Mouse (Mus musculus) kidney, adult 8-10 months (tissue): ENCODE measurements around the gene Cacna1a.
"Not testable (repeated sequence)": the region's sequence is repeated elsewhere in the genome, so short reads cannot be mapped to it uniquely, and the experiment has no call there.

Experiments
- DNase-seq, 2 experiments: peaks; one replicate each; pipeline ENCODE4 v3.0.0; 2022

Cacna1a gene

DNA sequence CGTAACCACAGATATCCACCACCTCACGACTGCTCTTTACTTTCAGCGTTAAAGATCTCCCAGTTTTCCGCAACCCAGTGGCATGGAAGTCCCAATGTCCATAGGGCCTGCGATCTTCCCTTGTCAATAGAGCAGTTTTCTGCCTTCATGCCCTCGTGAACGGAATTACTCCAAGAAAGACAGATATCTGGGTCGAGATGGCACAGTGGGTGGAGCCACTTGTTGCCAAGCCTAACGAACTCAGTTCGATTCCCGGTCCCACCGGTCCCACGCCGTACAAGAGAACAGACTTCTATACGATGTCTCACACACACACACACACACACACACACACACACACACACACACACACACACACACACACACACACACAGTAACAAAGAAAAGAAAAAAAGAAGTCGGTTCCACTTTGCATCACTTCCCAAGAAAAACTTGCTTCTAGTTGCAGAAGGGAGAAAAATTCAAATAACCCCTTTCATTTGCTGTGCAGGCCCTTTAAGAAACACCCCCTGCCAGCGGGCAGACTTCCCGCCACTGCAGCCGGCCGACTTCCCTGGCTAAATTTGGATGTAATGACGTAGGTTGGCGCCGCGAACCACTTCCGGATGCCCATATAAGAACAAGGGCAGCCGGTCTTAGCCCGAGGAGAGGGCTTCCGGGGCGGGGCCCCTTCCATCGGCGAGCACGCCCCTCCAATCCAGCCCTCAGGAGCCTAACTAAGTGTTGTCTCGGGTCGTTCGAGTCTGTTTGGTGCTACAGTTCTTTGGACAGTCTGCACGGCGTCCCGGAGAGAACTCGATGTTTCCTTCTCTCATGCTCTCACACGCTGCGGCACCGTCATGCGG, 275.5 kb downstream of the Cacna1a start:
- DNase-seq: peak; percentile 98

DNA sequence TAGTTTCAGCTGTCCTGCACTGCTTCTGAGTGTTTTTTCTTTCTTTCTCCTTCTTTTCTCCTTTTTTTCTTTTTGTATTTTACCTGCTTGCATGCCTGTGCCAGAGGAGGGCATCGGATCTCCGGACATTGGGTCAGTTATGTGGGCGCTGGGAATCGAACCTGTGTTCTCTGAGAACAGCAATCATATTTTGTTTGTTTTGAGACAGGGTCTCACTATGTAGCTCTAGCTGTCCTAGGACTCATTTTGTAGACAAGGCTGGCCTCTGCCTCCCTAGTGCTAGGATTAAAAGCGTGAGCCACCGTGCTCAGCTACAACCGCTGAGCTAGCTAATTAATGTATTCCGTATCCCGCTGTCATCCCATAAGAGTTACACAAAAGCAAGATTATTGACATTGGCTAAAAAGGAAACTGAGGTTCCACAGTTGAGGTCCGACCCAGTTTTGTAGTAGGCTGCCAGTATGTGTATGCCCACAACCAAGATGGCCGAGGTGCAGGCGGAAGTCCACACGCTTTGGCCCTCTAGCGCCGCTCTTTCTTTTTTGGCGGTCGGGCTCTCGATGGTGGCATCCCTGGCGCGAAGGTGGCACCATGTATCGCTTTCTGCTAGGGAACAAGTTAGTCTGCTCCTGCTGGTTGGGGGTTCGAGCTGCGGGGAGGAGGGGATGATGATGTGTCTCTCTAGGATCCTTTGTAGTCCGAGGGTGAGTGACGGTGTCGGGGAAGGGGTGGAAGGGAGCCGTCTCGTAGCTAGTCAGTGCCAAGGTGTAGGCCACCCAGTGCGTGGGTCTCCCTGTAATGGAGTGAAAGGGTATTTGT, 276.5 kb downstream of the Cacna1a start:
- peak; percentile 77 to 79 for DNase-seq

DNA sequence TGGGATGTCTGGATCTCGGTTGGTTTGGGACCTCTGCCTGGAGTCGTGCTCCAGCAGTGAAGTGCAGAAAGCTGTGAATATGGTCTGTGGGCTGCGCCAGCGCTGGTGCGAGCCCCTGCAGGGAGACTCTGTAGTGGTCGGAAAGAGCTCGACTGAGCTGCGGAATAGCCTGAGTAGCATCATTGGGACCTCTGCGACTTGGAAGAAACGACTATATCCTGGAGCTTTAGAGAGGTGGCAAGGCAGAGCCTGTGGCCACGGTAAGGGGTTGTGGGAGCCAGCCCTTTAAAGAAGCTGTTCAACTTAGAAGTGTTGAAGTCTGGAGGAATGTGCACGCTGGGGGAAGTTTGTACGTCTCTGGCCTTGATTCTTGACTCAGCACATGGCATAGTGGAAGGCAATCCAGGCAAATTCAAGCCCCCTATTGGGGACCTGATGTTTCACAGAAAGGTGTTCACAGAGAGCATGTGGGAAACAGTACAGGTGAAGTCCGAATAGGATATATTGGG, 277.2 kb downstream of the Cacna1a start:
- no peak for DNase-seq

DNA sequence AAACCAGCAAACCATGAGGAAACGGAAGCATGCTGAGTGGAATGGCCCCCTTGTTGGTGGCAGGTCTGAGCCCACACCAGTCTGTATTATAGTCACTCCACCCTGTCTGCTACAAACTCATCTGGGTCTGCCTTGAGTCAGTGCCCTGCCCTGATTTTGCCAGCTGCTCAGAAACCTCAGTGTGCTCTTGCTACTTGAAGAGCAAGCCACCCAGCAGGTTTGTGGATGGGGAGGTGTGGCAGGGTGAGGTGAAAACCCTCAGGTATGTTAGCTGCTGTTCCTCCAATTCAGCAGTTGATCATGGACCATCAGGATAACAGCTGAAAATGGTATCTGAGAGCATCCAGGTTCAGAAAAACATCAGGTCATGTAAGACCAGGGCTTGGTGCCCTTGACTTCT, 279.8 kb downstream of the Cacna1a start:
- no peak for DNase-seq

DNA sequence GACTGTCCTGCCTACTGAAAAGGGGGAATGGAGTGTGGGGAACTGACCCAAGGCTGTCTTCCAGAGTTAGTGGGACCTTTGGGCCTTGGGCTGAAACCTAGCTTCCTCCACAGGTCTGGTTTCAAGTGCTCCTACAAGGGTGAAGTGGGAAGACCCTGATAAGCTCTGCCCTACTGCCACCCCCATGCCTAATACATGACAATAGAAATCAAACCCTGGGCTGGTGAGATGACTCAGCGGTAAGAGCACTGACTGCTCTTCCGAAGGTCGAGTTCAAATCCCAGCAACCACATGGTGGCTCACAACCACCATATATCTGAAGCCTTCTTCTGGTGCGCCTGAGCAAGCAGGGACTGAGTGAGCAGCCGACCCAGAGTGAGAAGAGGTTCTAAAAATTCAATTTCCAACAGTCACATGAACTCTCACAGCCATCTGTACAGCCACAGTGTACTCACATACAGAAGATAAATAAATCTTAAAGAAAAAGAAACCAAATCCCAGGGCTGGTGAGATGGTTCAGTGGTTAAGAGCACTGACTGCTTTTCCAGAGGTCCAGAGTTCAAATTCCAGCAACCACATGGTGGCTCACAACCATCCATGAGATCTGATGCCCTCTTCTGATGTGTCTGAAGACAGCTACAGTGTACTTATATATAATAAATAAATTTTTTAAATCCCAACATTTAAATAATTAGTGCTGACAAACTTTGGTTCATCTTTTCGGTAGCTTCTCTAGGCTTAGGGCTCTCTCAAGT, 280.7 kb downstream of the Cacna1a start:
- DNase-seq: peak in 1 of 2 experiments; percentile 48

DNA sequence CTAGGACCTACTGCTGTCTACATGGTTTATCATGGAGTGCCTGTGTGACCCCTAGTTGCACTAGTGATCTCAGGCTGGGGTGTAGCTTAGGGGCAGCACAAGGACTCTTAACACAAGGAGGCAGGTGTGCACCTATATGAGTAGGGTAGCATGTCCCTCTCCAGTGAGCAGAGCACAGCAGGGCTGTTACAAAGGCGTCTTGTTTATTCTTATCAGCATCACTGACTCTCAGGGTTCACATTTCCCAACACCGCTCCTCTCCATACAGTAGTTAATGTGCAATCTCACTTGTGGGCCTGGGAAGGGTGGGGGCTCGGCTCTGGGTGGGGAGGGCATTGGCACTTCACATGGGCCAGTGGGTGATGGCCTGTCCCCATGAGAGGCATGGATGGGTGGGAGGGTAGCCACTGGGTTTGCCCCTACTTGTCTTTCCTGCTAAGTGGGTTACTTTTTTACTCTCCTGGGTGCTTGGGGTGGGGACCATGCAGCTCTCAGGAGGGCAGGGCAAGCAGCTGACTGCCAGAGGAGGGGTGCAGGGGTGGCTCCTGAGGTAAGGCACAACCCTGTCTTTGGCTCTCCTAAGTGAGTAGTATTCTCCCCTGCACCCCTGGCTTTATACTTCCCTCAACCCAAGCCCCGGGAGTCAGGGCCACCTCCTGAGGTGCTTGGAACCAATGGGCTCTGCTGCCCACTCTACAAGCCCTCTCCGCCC, 282.2 kb downstream of the Cacna1a start:
- not testable (repeated sequence) for DNase-seq

DNA sequence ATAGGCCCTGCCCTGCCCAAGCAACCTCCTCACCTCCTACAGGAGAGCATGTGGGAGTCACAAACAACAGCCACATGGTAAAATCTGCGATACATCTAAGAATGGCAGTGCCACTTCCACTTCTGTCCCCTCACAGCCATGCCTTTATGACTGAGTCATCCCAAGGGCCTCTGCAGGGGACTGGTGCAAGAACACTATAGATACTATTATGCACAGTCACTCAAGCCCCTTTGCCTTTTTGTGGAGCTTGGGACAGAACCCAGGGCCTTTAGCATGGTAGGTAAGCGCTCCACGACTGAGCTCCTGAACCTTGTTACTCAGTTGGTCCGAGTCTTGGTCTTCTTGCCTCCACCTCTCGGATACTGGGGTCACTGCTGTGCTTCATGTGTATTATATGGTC, 289.1 kb downstream of the Cacna1a start:
- DNase-seq: no peak

DNA sequence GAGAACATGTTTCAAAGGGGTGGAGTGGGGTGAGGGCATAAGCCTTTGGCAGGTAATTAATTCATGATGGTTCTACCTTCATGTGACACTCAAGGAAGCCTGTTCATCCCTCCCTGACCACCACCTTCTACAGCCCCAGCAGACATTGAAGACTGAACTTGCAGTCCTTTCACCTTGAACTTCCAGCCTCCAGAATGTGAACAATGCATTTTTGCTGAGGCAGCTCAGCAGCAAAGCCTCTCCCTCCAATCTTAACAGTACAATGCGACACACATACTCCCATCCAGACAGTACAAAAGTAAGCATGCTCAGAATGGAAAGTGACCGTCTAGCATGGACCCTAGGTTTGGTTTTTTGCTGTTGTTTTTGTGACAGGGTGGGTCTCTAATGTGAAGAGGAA, 293.2 kb downstream of the Cacna1a start:
- DNase-seq: no peak

DNA sequence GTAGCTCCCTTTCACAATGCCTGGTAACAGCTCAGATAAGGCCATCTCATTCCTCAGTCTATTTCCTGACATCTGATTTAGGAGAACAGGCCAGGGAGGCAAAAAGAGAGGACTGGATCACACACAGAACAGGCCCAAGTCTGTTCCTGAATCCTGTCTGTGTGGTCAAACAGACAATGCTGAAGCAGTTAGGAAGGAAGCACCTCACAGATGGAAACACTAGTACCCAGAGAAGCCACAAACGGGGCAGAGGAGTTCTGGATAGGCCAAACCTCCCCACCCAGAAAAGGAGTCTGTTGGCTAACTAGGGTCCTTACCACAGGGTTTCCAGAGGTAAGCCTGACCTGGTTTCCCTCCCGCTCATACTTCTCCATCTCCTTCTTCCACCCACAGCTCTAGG, 294.0 kb downstream of the Cacna1a start:
- DNase-seq: no peak

DNA sequence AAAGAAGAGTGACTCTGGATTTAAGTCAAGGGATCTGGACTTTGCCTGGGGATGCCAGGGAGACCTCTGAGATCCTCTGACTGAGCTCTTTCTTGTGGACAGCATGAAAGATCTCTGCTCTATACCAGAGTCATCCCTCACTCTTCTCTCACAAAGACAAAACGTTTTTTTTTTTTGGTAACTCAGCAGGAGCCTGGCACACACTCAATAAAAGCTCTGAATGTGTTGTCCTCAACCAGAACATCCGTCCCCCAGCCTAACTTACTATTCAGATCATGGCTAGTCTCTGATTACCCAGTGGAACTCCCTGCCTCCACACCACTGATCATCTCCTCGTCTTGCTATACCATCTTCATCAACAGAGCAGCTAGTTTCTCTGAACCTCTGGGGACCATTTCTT, 296.3 kb downstream of the Cacna1a start:
- no peak for DNase-seq

DNA sequence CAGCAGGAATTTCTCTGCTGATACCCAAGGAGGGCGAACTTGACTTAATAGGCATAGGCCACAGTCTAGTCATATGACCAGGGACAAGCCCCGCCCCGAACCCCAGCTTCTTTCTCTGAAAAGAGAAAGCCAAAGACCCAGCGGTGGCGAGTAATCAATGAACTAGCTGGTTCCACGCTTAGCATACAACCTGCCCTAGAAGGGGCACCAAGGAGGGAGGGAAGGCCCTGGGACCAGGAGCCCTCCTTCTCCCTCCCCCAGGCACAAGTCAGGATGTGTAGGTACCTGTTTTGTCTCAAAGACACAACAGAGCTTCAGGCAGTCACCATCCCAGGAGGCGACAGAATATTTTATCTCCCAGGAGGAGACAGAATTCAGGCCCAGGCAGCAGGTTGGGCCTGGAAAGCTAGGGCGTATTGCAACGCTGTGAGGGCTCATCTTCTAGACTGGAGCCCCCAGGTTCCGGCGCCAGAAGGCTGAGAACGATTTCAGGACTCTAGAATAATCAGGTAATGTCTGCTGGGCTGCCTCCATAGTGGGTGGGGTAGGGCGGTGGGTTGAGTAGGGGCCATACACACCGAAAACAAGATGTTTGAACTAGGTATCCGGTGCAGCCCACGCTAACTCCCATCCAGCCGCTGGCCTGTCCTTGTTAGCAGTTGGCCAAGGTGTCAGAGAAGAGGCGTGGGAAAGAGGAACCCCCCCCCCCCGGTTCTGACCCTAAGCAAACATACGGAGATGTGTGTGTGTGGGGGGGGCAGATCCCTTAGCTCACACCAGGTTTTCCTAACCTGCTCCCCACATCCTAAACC, 298.2 kb downstream of the Cacna1a start, which contains the start of gene Trmt1:
Trmt1 (plus strand) TSS at position 117 of the 812 bp plus-strand sequence.
- DNase-seq: peak in 1 of 2 experiments; percentile 65

DNA sequence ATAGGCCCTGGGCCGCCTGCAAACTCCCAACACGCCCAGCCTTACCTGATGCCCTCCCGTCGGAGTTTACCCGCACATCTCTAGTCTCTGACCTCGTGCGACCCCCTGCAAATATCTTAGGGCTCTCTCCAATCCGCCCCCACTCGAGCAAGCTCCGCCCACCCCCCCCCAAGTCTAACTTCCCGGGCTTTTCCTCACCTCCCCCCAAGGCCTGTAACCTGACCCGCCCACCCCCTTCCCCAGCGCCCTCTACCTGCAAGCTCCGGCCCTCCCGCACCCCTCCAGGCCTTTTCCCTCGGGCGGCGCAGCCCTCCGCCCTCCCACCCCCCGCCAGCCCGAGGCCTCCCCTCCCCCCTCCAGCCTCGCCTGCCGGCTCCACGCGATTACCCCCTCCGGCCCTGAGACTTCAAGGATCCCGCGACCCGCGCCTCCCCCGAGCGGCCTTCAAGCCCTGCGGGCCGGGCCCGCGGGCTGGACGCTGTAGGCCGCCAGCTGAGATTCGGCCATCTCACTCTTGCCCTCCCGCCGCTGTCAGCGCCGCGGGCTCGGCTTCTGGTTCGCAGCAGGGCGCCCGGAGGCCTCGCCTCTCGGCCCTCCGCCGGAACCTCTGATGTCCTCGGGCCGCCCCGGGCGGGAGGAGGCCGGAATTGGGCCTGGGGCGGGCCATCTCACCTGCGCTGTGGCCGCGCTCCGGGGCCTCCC, 298.9 kb downstream of the Cacna1a start:
- DNase-seq: no peak

DNA sequence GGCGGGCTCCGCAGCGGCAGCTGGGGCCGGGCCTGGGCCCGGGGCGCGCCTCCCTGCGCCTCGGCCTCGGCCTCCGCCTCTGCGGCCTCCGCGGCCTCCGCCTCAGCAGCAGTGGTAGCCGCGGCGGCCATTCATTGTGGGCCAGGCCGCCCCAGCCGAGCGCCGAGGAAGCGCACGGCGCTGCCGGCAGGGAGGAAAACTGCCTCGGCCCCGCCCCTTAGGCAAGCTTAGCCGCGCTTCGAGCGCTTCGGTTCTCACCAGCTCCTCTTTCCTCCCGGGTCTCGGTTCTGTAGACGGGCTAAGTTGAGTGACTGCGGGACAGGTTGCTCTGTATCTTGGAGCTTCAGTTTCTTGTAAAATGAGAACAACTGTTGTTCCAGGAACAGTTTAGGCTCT, 299.5 kb downstream of the Cacna1a start, which contains the start of gene Nacc1:
Nacc1 (minus strand) TSS at position 158 of the 396 bp plus-strand sequence.
- DNase-seq: peak; percentile 84 to 89

DNA sequence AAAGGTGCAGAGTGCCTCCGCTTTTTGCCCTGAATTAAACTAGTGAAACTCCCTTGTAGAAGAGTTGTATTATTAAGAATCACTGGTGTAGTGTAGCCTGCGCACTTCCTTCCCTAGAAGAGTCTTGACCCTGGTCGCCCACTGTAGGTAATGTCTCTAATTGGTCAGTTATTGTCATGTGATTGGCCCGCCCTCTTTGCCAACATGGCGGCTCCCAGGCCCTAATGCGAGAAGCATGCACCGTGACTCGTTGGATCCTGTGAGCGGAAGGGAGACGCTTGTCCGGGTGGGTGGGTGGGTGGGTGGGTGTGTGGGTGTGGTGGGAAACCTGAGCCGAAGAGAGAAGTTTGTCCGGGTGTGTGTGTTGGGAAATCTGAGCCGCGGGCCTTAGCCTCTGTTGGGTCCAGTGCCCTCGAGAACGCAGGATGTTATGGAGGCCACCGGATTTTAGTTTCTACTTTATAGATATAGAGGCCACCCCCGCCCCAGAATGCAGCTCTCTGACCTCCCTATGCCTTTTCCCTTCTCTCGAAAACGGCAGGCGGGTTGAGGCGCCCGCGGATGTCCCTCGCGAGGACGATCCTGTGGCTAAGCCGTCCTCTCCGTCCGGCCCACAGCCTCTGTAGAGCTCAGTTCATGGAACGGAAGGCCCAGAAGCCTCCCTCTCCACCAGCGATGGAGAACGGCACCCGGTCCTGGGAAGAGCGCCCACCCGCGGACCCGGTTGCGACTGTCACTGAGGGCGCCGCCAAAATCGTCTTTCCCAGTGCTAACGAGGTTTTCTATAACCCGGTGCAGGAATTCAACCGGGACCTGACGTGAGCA, 301.1 kb downstream of the Cacna1a start:
- DNase-seq: peak; percentile 91 to 95
